Mouse (Mus musculus): Measurements from ENCODE around the gene Kmt5c. TPM values are rescaled to one million over a fixed set of nuclear protein-coding genes. Genes with fewer than 3 reads are reported as not detected.

Gene Kmt5c
- polyA plus RNA-seq, 1 experiment from 2014 or later: 57.1 TPM

GRCm38 (mm10) chr7:4777851-4778637, 38.1 kb downstream of the Kmt5c start:
- DNase-seq (ENCODE audit: low spot score) (no peak), ATAC-seq (no peak)
- H3K36me3 ChIP-seq (ENCODE audit: control insufficient read depth, insufficient read depth, low read length): no peaks in the 10 kb centered on the region
- no peak overlapping the region for H3K4me2 ChIP-seq (ENCODE audit: low read length)
- no peak overlapping the region for H3K27ac ChIP-seq (ENCODE audit: low read depth, low read length)
- H3K9ac ChIP-seq (ENCODE audit: low read length): no peak overlapping the region
- H3K27me3 ChIP-seq (replicated peaks; ENCODE audit: control insufficient read depth, insufficient read depth, low read length): peaks cover 35% of the 10 kb centered on the region
- 0 out of 2 replicates have a peak, but pooled peaks cover 3% of the 10 kb centered on the region for H3K4me1 ChIP-seq (ENCODE audit: control insufficient read depth, insufficient read depth, low read length)
- H3K9me3 ChIP-seq (replicated peaks; ENCODE audit: control insufficient read depth, low read length): no peaks in the 10 kb centered on the region
- H3K4me3 ChIP-seq (ENCODE audit: low read depth, low read length): no peak overlapping the region
- 3% methylated on average over 16 of the region's 20 CpGs for WGBS

GRCm38 (mm10) chr7:4779921-4780320, 40.0 kb downstream of the Kmt5c start:
- no peak overlapping the region for H3K27ac ChIP-seq (ENCODE audit: low read depth, low read length)
- 39% methylated on average over 5 of the region's 5 CpGs for WGBS
- DNase-seq (ENCODE audit: low spot score) (no peak), ATAC-seq (no peak)
- 0 out of 2 replicates have a peak, but pooled peaks cover 3% of the 10 kb centered on the region for H3K4me1 ChIP-seq (ENCODE audit: control insufficient read depth, insufficient read depth, low read length)
- peaks cover 35% of the 10 kb centered on the region for H3K27me3 ChIP-seq (replicated peaks; ENCODE audit: control insufficient read depth, insufficient read depth, low read length)
- no peak overlapping the region for H3K4me3 ChIP-seq (ENCODE audit: low read depth, low read length)
- no peaks in the 10 kb centered on the region for H3K36me3 ChIP-seq (ENCODE audit: control insufficient read depth, insufficient read depth, low read length)
- H3K4me2 ChIP-seq (ENCODE audit: low read length): no peak overlapping the region
- H3K9me3 ChIP-seq (replicated peaks; ENCODE audit: control insufficient read depth, low read length): no peaks in the 10 kb centered on the region
- H3K9ac ChIP-seq (ENCODE audit: low read length): no peak overlapping the region

GRCm38 (mm10) chr7:4782130-4782529, 42.2 kb downstream of the Kmt5c start:
- DNase-seq (ENCODE audit: low spot score) (no peak), ATAC-seq (no peak)
- Histone ChIP-seq H3K9me3 (replicated peaks; ENCODE audit: control insufficient read depth, low read length) (no peaks in the 10 kb centered on the region), H3K4me2 (ENCODE audit: low read length) (no peak overlapping the region), H3K27ac (ENCODE audit: low read depth, low read length) (no peak overlapping the region), H3K27me3 (replicated peaks; ENCODE audit: control insufficient read depth, insufficient read depth, low read length) (peaks cover 16% of the 10 kb centered on the region), H3K4me1 (ENCODE audit: control insufficient read depth, insufficient read depth, low read length) (0 out of 2 replicates have a peak, but pooled peaks cover under 1% of the 10 kb centered on the region), H3K9ac (ENCODE audit: low read length) (no peak overlapping the region), H3K4me3 (ENCODE audit: low read depth, low read length) (no peak overlapping the region), H3K36me3 (ENCODE audit: control insufficient read depth, insufficient read depth, low read length) (no peaks in the 10 kb centered on the region)
- whole genome bisulfite sequencing: 56% methylated on average over 3 of the region's 3 CpGs

- WGBS: 81% methylated on average over 2 of the region's 2 CpGs
- H3K9ac ChIP-seq (ENCODE audit: low read length): no peak within 1 kb of the TSS
- no peaks in the 10 kb centered on the region for H3K4me1 ChIP-seq (ENCODE audit: control insufficient read depth, insufficient read depth, low read length)
- H3K27me3 ChIP-seq (replicated peaks; ENCODE audit: control insufficient read depth, insufficient read depth, low read length): peaks cover 10% of the 10 kb centered on the region
- no peak within 1 kb of the TSS for H3K4me2 ChIP-seq (ENCODE audit: low read length)
- ATAC-seq: no peak
- H3K36me3 ChIP-seq (ENCODE audit: control insufficient read depth, insufficient read depth, low read length): no peaks in the 10 kb centered on the region
- H3K27ac ChIP-seq (ENCODE audit: low read depth, low read length): no peak within 1 kb of the TSS
- H3K4me3 ChIP-seq (ENCODE audit: low read depth, low read length): no peak within 1 kb of the TSS
- no peaks in the 10 kb centered on the region for H3K9me3 ChIP-seq (replicated peaks; ENCODE audit: control insufficient read depth, low read length)
- DNase-seq (ENCODE audit: low spot score): no peak
These were observed 42.8 kb downstream of the Kmt5c start, which contains the start of the genes Il11 and Tmem190 for GRCm38 (mm10) chr7:4782759-4783158. TSS of gene Il11 (minus strand) at chr7:4782859. TSS of gene Tmem190 (plus strand) at chr7:4782937.

- ATAC-seq (no peak), DNase-seq (ENCODE audit: low spot score) (no peak)
- Histone ChIP-seq H3K27me3 (replicated peaks; ENCODE audit: control insufficient read depth, insufficient read depth, low read length) (no peaks in the 10 kb centered on the region; the same call in 1 of the 2 replicates), H3K4me3 (ENCODE audit: low read depth, low read length) (no peak overlapping the region), H3K27ac (ENCODE audit: low read depth, low read length) (no peak overlapping the region), H3K9ac (ENCODE audit: low read length) (no peak overlapping the region), H3K4me2 (ENCODE audit: low read length) (no peak overlapping the region), H3K36me3 (ENCODE audit: control insufficient read depth, insufficient read depth, low read length) (no peaks in the 10 kb centered on the region), H3K4me1 (ENCODE audit: control insufficient read depth, insufficient read depth, low read length) (no peaks in the 10 kb centered on the region), H3K9me3 (replicated peaks; ENCODE audit: control insufficient read depth, low read length) (no peaks in the 10 kb centered on the region)
- 86% methylated on average over 14 of the region's 14 CpGs for WGBS
These were observed 43.9 kb downstream of the Kmt5c start for GRCm38 (mm10) chr7:4783667-4784268.

GRCm38 (mm10) chr7:4788499-4789435, 48.9 kb downstream of the Kmt5c start:
- 0 out of 2 replicates have a peak, but pooled peaks cover 3% of the 10 kb centered on the region for H3K4me1 ChIP-seq (ENCODE audit: control insufficient read depth, insufficient read depth, low read length)
- peak; percentile 57 for DNase-seq (ENCODE audit: low spot score)
- ATAC-seq: peak; percentile 47
- H3K9ac ChIP-seq (ENCODE audit: low read length): peak overlapping the region; percentile 79
- H3K4me3 ChIP-seq (ENCODE audit: low read depth, low read length): peak overlapping the region; percentile 54
- H3K27ac ChIP-seq (ENCODE audit: low read depth, low read length): 0 out of 2 replicates have a peak overlapping the region, but pooled peaks have one; percentile 5
- H3K27me3 ChIP-seq (replicated peaks; ENCODE audit: control insufficient read depth, insufficient read depth, low read length): 0 out of 2 replicates have a peak, but pooled peaks cover 4% of the 10 kb centered on the region
- no peaks in the 10 kb centered on the region for H3K9me3 ChIP-seq (replicated peaks; ENCODE audit: control insufficient read depth, low read length)
- peaks cover 2% of the 10 kb centered on the region; the same call in 1 of the 2 replicates for H3K36me3 ChIP-seq (ENCODE audit: control insufficient read depth, insufficient read depth, low read length)
- peak overlapping the region; percentile 92 for H3K4me2 ChIP-seq (ENCODE audit: low read length)
- WGBS: 2% methylated on average over 60 of the region's 64 CpGs

GRCm38 (mm10) chr7:4789436-4789935, 49.6 kb downstream of the Kmt5c start, which contains the start of gene Tmem238:
TSS of gene Tmem238 (minus strand) at chr7:4789656.
- Histone ChIP-seq H3K9me3 (replicated peaks; ENCODE audit: control insufficient read depth, low read length) (no peaks in the 10 kb centered on the region), H3K4me2 (ENCODE audit: low read length) (peak within 1 kb of the TSS; percentile 92), H3K27ac (ENCODE audit: low read depth, low read length) (0 out of 2 replicates have a peak within 1 kb of the TSS, but pooled peaks have one; percentile 5), H3K4me1 (ENCODE audit: control insufficient read depth, insufficient read depth, low read length) (0 out of 2 replicates have a peak, but pooled peaks cover 4% of the 10 kb centered on the region), H3K27me3 (replicated peaks; ENCODE audit: control insufficient read depth, insufficient read depth, low read length) (0 out of 2 replicates have a peak, but pooled peaks cover 4% of the 10 kb centered on the region), H3K4me3 (ENCODE audit: low read depth, low read length) (peak within 1 kb of the TSS; percentile 54), H3K36me3 (ENCODE audit: control insufficient read depth, insufficient read depth, low read length) (peaks cover 9% of the 10 kb centered on the region), H3K9ac (ENCODE audit: low read length) (peak within 1 kb of the TSS; percentile 79)
- ATAC-seq: peak; percentile 2; the same call in 1 of the 2 replicates
- 8% methylated on average over 40 of the region's 40 CpGs for WGBS
- no peak for DNase-seq (ENCODE audit: low spot score)
